Mouse (Mus musculus) MEL (cell line): ENCODE data around the gene Sh3gl2. TPM values are rescaled to one million over a fixed set of nuclear protein-coding genes. Genes with fewer than 3 reads are reported as not detected.

ENCODE experiments used
- DNase-seq: peaks from one replicate; pipeline ENCODE4 v3.0.0; 2011; ENCODE audit warnings: low read depth, low spot score
- H3K27ac ChIP-seq: 2 replicates; pipeline ENCODE4 v1.5.1; 2012; ENCODE audit warnings: low read depth, mild to moderate bottlenecking, control low read depth, low read length, moderate library complexity; ENCODE audit not compliant: control insufficient read depth
- H3K27me3 ChIP-seq, 2 experiments: fragments of 150-350 bp in 1 of 2; sonication (generic) in 1 of 2; 2 replicates each; pipeline ENCODE4 v1.6.1; 2012; ENCODE audit warnings: low read length in 2 of 2, mild to moderate bottlenecking in 2 of 2, improper control_type of control experiment in 1 of 2, moderate library complexity in 1 of 2; ENCODE audit not compliant: insufficient read depth in 2 of 2, control insufficient read depth in 1 of 2
- H3K36me3 ChIP-seq, 2 experiments: 2 replicates each; pipeline ENCODE4 v1.6.1; 2012 to 2014; ENCODE audit warnings: low read length in 2 of 2, improper control_type of control experiment in 1 of 2, inconsistent platforms in 1 of 2, mild to moderate bottlenecking in 1 of 2; ENCODE audit not compliant: insufficient read depth in 2 of 2, control insufficient read depth in 1 of 2
- H3K4me1 ChIP-seq, 2 experiments: fragments of 150-350 bp in 1 of 2; sonication (generic) in 1 of 2; 2 replicates each; pipeline ENCODE4 v1.6.1; 2012; ENCODE audit warnings: low read length in 2 of 2, improper control_type of control experiment in 1 of 2, mild to moderate bottlenecking in 1 of 2; ENCODE audit not compliant: insufficient read depth in 2 of 2, control insufficient read depth in 1 of 2
- H3K4me3 ChIP-seq, 2 experiments: fragments of 150-350 bp in 1 of 2; sonication (generic) in 1 of 2; 2 replicates each; pipeline ENCODE4 v1.5.1; 2012; ENCODE audit warnings: low read depth in 2 of 2, low read length in 2 of 2, mild to moderate bottlenecking in 2 of 2, moderate library complexity in 2 of 2, control low read depth in 1 of 2, improper control_type of control experiment in 1 of 2; ENCODE audit not compliant: control insufficient read depth in 1 of 2, insufficient read depth in 1 of 2
- H3K79me2 ChIP-seq: 2 replicates; pipeline ENCODE4 v1.6.1; 2012; ENCODE audit warnings: mild to moderate bottlenecking, low read length, moderate library complexity; ENCODE audit not compliant: control insufficient read depth, poor library complexity, insufficient read depth
- H3K9ac ChIP-seq: 2 replicates; pipeline ENCODE4 v1.6.1; 2012; ENCODE audit warnings: low read depth, mild to moderate bottlenecking, control low read depth, low read length, moderate library complexity; ENCODE audit not compliant: control insufficient read depth, poor library complexity, severe bottlenecking
- H3K9me3 ChIP-seq: fragments of 150-350 bp; sonication (generic); replicated peaks from 2 replicates; pipeline ENCODE4 v1.6.1; 2012; ENCODE audit warnings: mild to moderate bottlenecking, low read length, improper control_type of control experiment, moderate library complexity; ENCODE audit not compliant: insufficient read depth
- BHLHE40 ChIP-seq: IDR thresholded peaks from 2 replicates; pipeline ENCODE4 v1.6.1; 2012; ENCODE audit warnings: low read depth, mild to moderate bottlenecking, inconsistent platforms, low read length, improper control_type of control experiment, borderline replicate concordance
- CHD1 ChIP-seq: IDR thresholded peaks from 2 replicates; pipeline ENCODE4 v1.6.1; 2012; ENCODE audit warnings: low read depth, mild to moderate bottlenecking, inconsistent platforms, low read length, improper control_type of control experiment
- CTCF ChIP-seq, 3 experiments: IDR thresholded peaks in 2 of 3; conservative IDR thresholded peaks in 1 of 3; 2 replicates each; pipeline ENCODE4 v1.5.1; 2011 to 2012; ENCODE audit warnings: low read length in 3 of 3, low read depth in 2 of 3, mild to moderate bottlenecking in 2 of 3, improper control_type of control experiment in 1 of 3, inconsistent platforms in 1 of 3, mixed read lengths in 1 of 3, moderate library complexity in 1 of 3; ENCODE audit not compliant: control insufficient read depth in 1 of 3, insufficient read depth in 1 of 3, poor library complexity in 1 of 3, severe bottlenecking in 1 of 3
- E2F4 ChIP-seq: IDR thresholded peaks from 2 replicates; pipeline ENCODE4 v1.6.1; 2011; ENCODE audit warnings: low read depth, low read length, improper control_type of control experiment, borderline replicate concordance
- ELF1 ChIP-seq: IDR thresholded peaks from 2 replicates; pipeline ENCODE4 v1.6.1; 2014; ENCODE audit warnings: low read depth, mild to moderate bottlenecking, inconsistent platforms, low read length, improper control_type of control experiment, moderate library complexity
- EP300 ChIP-seq, 2 experiments: IDR thresholded peaks; 2 replicates each; pipeline ENCODE4 v1.6.1; 2011; ENCODE audit warnings: improper control_type of control experiment in 2 of 2, low read length in 2 of 2, low read depth in 1 of 2, mild to moderate bottlenecking in 1 of 2
- ETS1 ChIP-seq: IDR thresholded peaks from 2 replicates; pipeline ENCODE4 v1.6.1; 2012; ENCODE audit warnings: low read depth, mild to moderate bottlenecking, inconsistent platforms, low read length, improper control_type of control experiment, moderate library complexity
- GABPA ChIP-seq: IDR thresholded peaks from 2 replicates; pipeline ENCODE4 v1.6.1; 2012; ENCODE audit warnings: low read depth, mild to moderate bottlenecking, inconsistent platforms, low read length, improper control_type of control experiment, moderate library complexity
- GATA1 ChIP-seq: IDR thresholded peaks from 2 replicates; pipeline ENCODE4 v1.6.1; 2011; ENCODE audit warnings: low read depth, low read length, improper control_type of control experiment
- MAFK ChIP-seq: IDR thresholded peaks from 2 replicates; pipeline ENCODE4 v1.6.1; 2011; ENCODE audit warnings: low read depth, mild to moderate bottlenecking, low read length, improper control_type of control experiment, borderline replicate concordance
- MYB ChIP-seq: IDR thresholded peaks from 2 replicates; pipeline ENCODE4 v1.6.1; 2011; ENCODE audit warnings: mild to moderate bottlenecking, low read depth, low read length, improper control_type of control experiment
- MYC ChIP-seq: IDR thresholded peaks from 2 replicates; pipeline ENCODE4 v1.6.1; 2011; ENCODE audit warnings: low read depth, mild to moderate bottlenecking, low read length, improper control_type of control experiment, moderate library complexity
- NRF1 ChIP-seq: IDR thresholded peaks from 2 replicates; pipeline ENCODE4 v1.6.1; 2014; ENCODE audit warnings: low read depth, mild to moderate bottlenecking, inconsistent platforms, low read length, improper control_type of control experiment, moderate library complexity; ENCODE audit not compliant: poor library complexity, insufficient read depth, severe bottlenecking
- POLR2A ChIP-seq, 2 experiments: IDR thresholded peaks; 2 replicates each; pipeline ENCODE4 v1.6.1; 2011 to 2012; ENCODE audit warnings: low read length in 2 of 2, mild to moderate bottlenecking in 2 of 2, control low read depth in 1 of 2, improper control_type of control experiment in 1 of 2, low read depth in 1 of 2, moderate library complexity in 1 of 2; ENCODE audit not compliant: control insufficient read depth in 1 of 2, insufficient read depth in 1 of 2, poor library complexity in 1 of 2
- POLR2AphosphoS5 ChIP-seq: IDR thresholded peaks from 2 replicates; pipeline ENCODE4 v1.6.1; 2012; ENCODE audit warnings: low read depth, borderline replicate concordance, mild to moderate bottlenecking, inconsistent platforms, low read length, moderate library complexity, mixed read lengths
- RCOR1 ChIP-seq: IDR thresholded peaks from 2 replicates; pipeline ENCODE4 v1.6.1; 2012; ENCODE audit warnings: low read depth, mild to moderate bottlenecking, inconsistent platforms, low read length, improper control_type of control experiment
- SIN3A ChIP-seq: IDR thresholded peaks from 2 replicates; pipeline ENCODE4 v1.6.1; 2012; ENCODE audit warnings: low read length, improper control_type of control experiment, inconsistent platforms
- TBP ChIP-seq: IDR thresholded peaks from 2 replicates; pipeline ENCODE4 v1.8.0; 2011; ENCODE audit warnings: low read depth, low read length, improper control_type of control experiment
- UBTF ChIP-seq: IDR thresholded peaks from 2 replicates; pipeline ENCODE4 v1.6.1; 2012; ENCODE audit warnings: low read depth, mild to moderate bottlenecking, inconsistent platforms, low read length, improper control_type of control experiment, moderate library complexity, borderline replicate concordance; ENCODE audit not compliant: insufficient read depth
- USF1 ChIP-seq: IDR thresholded peaks from 2 replicates; pipeline ENCODE4 v1.6.1; 2014; ENCODE audit warnings: low read depth, mild to moderate bottlenecking, inconsistent platforms, low read length, improper control_type of control experiment, moderate library complexity
- USF2 ChIP-seq, 2 experiments: IDR thresholded peaks; 2 replicates each; pipeline ENCODE4 v1.6.1; 2011 to 2012; ENCODE audit warnings: improper control_type of control experiment in 2 of 2, low read length in 2 of 2, borderline replicate concordance in 1 of 2, inconsistent platforms in 1 of 2, low read depth in 1 of 2, mild to moderate bottlenecking in 1 of 2; ENCODE audit not compliant: insufficient read depth in 1 of 2
- ZC3H11A ChIP-seq: IDR thresholded peaks from 2 replicates; pipeline ENCODE4 v1.6.1; 2012; ENCODE audit warnings: low read depth, mild to moderate bottlenecking, inconsistent platforms, low read length, improper control_type of control experiment
- ZKSCAN1 ChIP-seq: IDR thresholded peaks from 2 replicates; pipeline ENCODE4 v1.6.1; 2012; ENCODE audit warnings: low read depth, mild to moderate bottlenecking, inconsistent platforms, low read length, improper control_type of control experiment, moderate library complexity
- ZMIZ1 ChIP-seq: IDR thresholded peaks from 2 replicates; pipeline ENCODE4 v1.6.1; 2012; ENCODE audit warnings: low read depth, mild to moderate bottlenecking, inconsistent platforms, low read length, improper control_type of control experiment, moderate library complexity
- polyA plus RNA-seq, 2 experiments: library from polyadenylated mRNA; stranded (reverse) in 1 of 2; unstranded in 1 of 2; fragments of >175 nt in 1 of 2; fragments of >200 nt in 1 of 2; gene quantifications; 2 replicates each; pipeline versions ENCODE4 v1.2.1 to v1.2.4; 2012; ENCODE audit warnings: low replicate concordance in 2 of 2, low read depth in 1 of 2; ENCODE audit not compliant: insufficient read length in 2 of 2, insufficient read depth in 1 of 2, missing spikeins in 1 of 2
- total RNA-seq: library from RNA; depleted of rRNA; stranded (reverse); fragments of 300-350 nt; gene quantifications from 2 replicates; pipeline ENCODE4 v1.2.3, GENCODE M21; 2012

The Sh3gl2 gene
- total and polyA plus RNA-seq, 3 experiments, result not detected

GRCm38 (mm10) chr4:85539677-85540076, 334.8 kb downstream of the Sh3gl2 start:
- no peaks in the 10 kb centered on the region for H3K36me3 ChIP-seq
- H3K9me3 ChIP-seq, result no peaks in the 10 kb centered on the region
- no peaks in the 10 kb centered on the region for H3K27me3 ChIP-seq
- TF ChIP-seq ZKSCAN1 (no peak), NRF1 (no peak), E2F4 (no peak), ZC3H11A (no peak), ZMIZ1 (no peak), POLR2A (IDR thresholded peaks at IDR 0.05; ENCODE audit: control insufficient read depth in 1 of 2, insufficient read depth in 1 of 2, low read depth in 1 of 2, low read length in 2 of 2, poor library complexity in 1 of 2) (no peak), EP300 (IDR thresholded peaks at IDR 0.05; ENCODE audit: low read depth in 1 of 2, low read length in 2 of 2) (no peak), CHD1 (no peak)
- H3K9ac ChIP-seq, result no peak overlapping the region
- no peaks in the 10 kb centered on the region for H3K79me2 ChIP-seq
- no peak for DNase-seq
- H3K27ac ChIP-seq, result no peak overlapping the region
- no peaks in the 10 kb centered on the region for H3K4me1 ChIP-seq
- H3K4me3 ChIP-seq, result no peak overlapping the region

GRCm38 (mm10) chr4:85543221-85543620, 338.3 kb downstream of the Sh3gl2 start:
- no peak overlapping the region for H3K4me3 ChIP-seq
- H3K36me3 ChIP-seq, result no peaks in the 10 kb centered on the region
- H3K27me3 ChIP-seq, result no peaks in the 10 kb centered on the region
- no peaks in the 10 kb centered on the region for H3K9me3 ChIP-seq
- no peaks in the 10 kb centered on the region for H3K4me1 ChIP-seq
- DNase-seq, result no peak
- no peak overlapping the region for H3K9ac ChIP-seq
- TF ChIP-seq UBTF, result no peak
- no peak for TF ChIP-seq POLR2AphosphoS5
- TF ChIP-seq TBP, result no peak
- no peak for TF ChIP-seq USF2 (IDR thresholded peaks at IDR 0.05; ENCODE audit: borderline replicate concordance in 1 of 2, insufficient read depth in 1 of 2, low read depth in 1 of 2, low read length in 2 of 2)
- TF ChIP-seq CHD1, result no peak
- no peak for TF ChIP-seq BHLHE40
- no peak for TF ChIP-seq EP300 (IDR thresholded peaks at IDR 0.05; ENCODE audit: low read depth in 1 of 2, low read length in 2 of 2)
- H3K79me2 ChIP-seq, result no peaks in the 10 kb centered on the region
- no peak overlapping the region for H3K27ac ChIP-seq

- no peaks in the 10 kb centered on the region for H3K36me3 ChIP-seq
- TF ChIP-seq MYC (no peak), RCOR1 (no peak), SIN3A (no peak), USF1 (no peak), POLR2AphosphoS5 (no peak), CTCF (IDR thresholded peaks at IDR 0.05 in 2 of 3, conservative IDR thresholded peaks at IDR 0.05 in 1 of 3; ENCODE audit: control insufficient read depth in 1 of 3, insufficient read depth in 1 of 3, low read depth in 2 of 3, low read length in 3 of 3, poor library complexity in 1 of 3, severe bottlenecking in 1 of 3) (no peak), ZMIZ1 (no peak), ETS1 (no peak), ZC3H11A (no peak), NRF1 (no peak), E2F4 (no peak), UBTF (no peak), GATA1 (no peak), GABPA (no peak), CHD1 (no peak), ELF1 (no peak), MAFK (no peak), MYB (no peak)
These were observed 349.8 kb downstream of the Sh3gl2 start for GRCm38 (mm10) chr4:85554696-85555095.

More at GRCm38 (mm10) chr4:85554696-85555095, 349.8 kb downstream of the Sh3gl2 start:
- H3K4me3 ChIP-seq, result no peak overlapping the region
- DNase-seq, result no peak
- H3K27ac ChIP-seq, result no peak overlapping the region
- no peaks in the 10 kb centered on the region for H3K27me3 ChIP-seq
- H3K4me1 ChIP-seq, result no peaks in the 10 kb centered on the region
- no peak overlapping the region for H3K9ac ChIP-seq
- H3K79me2 ChIP-seq, result no peaks in the 10 kb centered on the region
- no peaks in the 10 kb centered on the region for H3K9me3 ChIP-seq
